Mouse (Mus musculus) cerebellum, adult 2 months (tissue): ENCODE measurements at regions not wholly inside any gene's neighbourhood (a gene's known extent, or its start where the extent isn't known, plus 50 kb on each side); places are given as distances from the start of the nearest gene placed in this dataset.

ENCODE experiments used
- CTCF ChIP-seq: fragments of 200-500 bp; IDR thresholded peaks from 2 replicates; pipeline ENCODE4 v1.5.1; 2011; ENCODE audit warnings: low read depth, mild to moderate bottlenecking, control low read depth, low read length, moderate library complexity, borderline replicate concordance; ENCODE audit not compliant: insufficient read depth
- POLR2A ChIP-seq: fragments of 200-500 bp; IDR thresholded peaks from 2 replicates; pipeline ENCODE4 v1.6.1; 2011; ENCODE audit warnings: low read length, control low read depth, borderline replicate concordance; ENCODE audit not compliant: insufficient read depth

- no peak for TF ChIP-seq CTCF
- no peak for TF ChIP-seq POLR2A
These were observed 599.3 kb downstream of the Ptprc start for GRCm38 (mm10) chr1:137576174-137576573.
